In genomic region chr11:50371399-50371841, GRCm38 (mm10) we compare ENCODE assay signal across 9 mouse cellular contexts. TPM values are rescaled to one million over a fixed set of nuclear protein-coding genes. Genes with fewer than 3 reads are reported as not detected.
DNase-seq lines count a peak whose midpoint lies in the region; ATAC-seq and TF ChIP-seq lines count a peak whose summit lies in the region.
"Had no signal": no experiment of that assay in that cellular context is flagged by ENCODE, and none has a peak within 500 bp of the region (broad histone marks: within the 10 kb centered on the region; RNA-seq: fewer than 3 reads in every experiment).

No protein-coding gene starts in this region.

- TF ChIP-seq EP300 in CH12.LX (IDR thresholded peaks at IDR 0.05; ENCODE audit: low read length) = no peak
- no peak for TF ChIP-seq EP300 in lung, postnatal 0 days (IDR thresholded peaks at IDR 0.05)

- no peaks in the 10 kb centered on the region for H3K79me2 ChIP-seq in CH12.LX (replicated peaks; ENCODE audit: control insufficient read depth, extremely low read depth, insufficient read depth, poor library complexity, severe bottlenecking)

- H3K4me1 ChIP-seq in CH12.LX (ENCODE audit: control insufficient read depth in 1 of 2, insufficient read depth in 2 of 2) = peaks cover 9 to 23% of the 10 kb centered on the region in 2 experiments
- H3K4me1 ChIP-seq in embryonic facial prominence, embryonic 11.5 days (ENCODE audit: control insufficient read depth, insufficient read depth, low read length) = no peaks in the 10 kb centered on the region; the same call in 1 of the 2 replicates
- peaks cover 6 to 7% of the 10 kb centered on the region in 2 experiments for H3K4me1 ChIP-seq in heart, embryonic 14.5 days (ENCODE audit: control insufficient read depth in 2 of 2, insufficient read depth in 2 of 2, low read length in 2 of 2)
- no peaks in the 10 kb centered on the region for H3K4me1 ChIP-seq in lung, postnatal 0 days (ENCODE audit: insufficient read depth, low read depth, low read length)

- 2% methylated on average over 18 of the region's 18 CpGs for WGBS in embryonic facial prominence, embryonic 11.5 days
- WGBS in heart, embryonic 14.5 days = 2% methylated on average over 18 of the region's 18 CpGs
- 2% methylated on average over 18 of the region's 18 CpGs for WGBS in lung, postnatal 0 days

- peak overlapping the region in 2 of 3 experiments; percentile 5 to 15 for H3K4me3 ChIP-seq in CH12.LX (replicated peaks in 1 of 3; ENCODE audit: low read depth in 2 of 3, low read length in 2 of 3, poor library complexity in 1 of 3)
- H3K4me3 ChIP-seq in embryonic facial prominence, embryonic 11.5 days (ENCODE audit: low read depth, low read length) = peak overlapping the region; percentile 25
- peak overlapping the region; percentile 44 to 70 for H3K4me3 ChIP-seq in heart, embryonic 14.5 days (ENCODE audit: control insufficient read depth in 1 of 2, insufficient read depth in 1 of 2, low read depth in 1 of 2, low read length in 2 of 2)
- peak overlapping the region; percentile 16; the same call in 1 of the 2 replicates for H3K4me3 ChIP-seq in lung, postnatal 0 days (ENCODE audit: low read depth, low read length)

- TF ChIP-seq POLR2A in CH12.LX (IDR thresholded peaks at IDR 0.05; ENCODE audit: low read depth, low read length) = no peak; the same call in 1 of the 2 replicates

- TF ChIP-seq RAD21 in CH12.LX (IDR thresholded peaks at IDR 0.05; ENCODE audit: low read depth, low read length) = no peak

- TF ChIP-seq CTCF in CH12.LX (conservative IDR thresholded peaks at IDR 0.05 in 1 of 2, IDR thresholded peaks at IDR 0.05 in 1 of 2; ENCODE audit: low read depth in 2 of 2, low read length in 2 of 2) = peak in 1 of 2 experiments; percentile 74; a peak in 2 of 4 replicates
- peak; percentile 67 for TF ChIP-seq CTCF in lung, postnatal 0 days (IDR thresholded peaks at IDR 0.05)

- dilution Hi-C loops in CH12.LX (cut with MboI; ENCODE audit: extremely low pct_ligation_motif_present, extremely low pct_unique_long_range_greater_than_20kb, low sequenced_read_pairs) = no loop called here

- DNase-seq in CH12.LX (ENCODE audit: extremely low read depth) = peak; percentile 44
- DNase-seq in adrenal gland, postnatal 25 days = peak; percentile 68
- DNase-seq in embryonic facial prominence, embryonic 11.5 days (ENCODE audit: low spot score) = peak; percentile 80
- DNase-seq in kidney, postnatal 10 days = peak; percentile 80
- peak; percentile 82 for DNase-seq in lung, postnatal 0 days (ENCODE audit: low spot score)
- peak; percentile 28 for DNase-seq in ovary, postnatal 10 days (ENCODE audit: low spot score)
- DNase-seq in thymus, postnatal 25 days = peak; percentile 69

- H3K9ac ChIP-seq in CH12.LX (ENCODE audit: insufficient read depth, low read depth) = peak overlapping the region; percentile 3
- peak overlapping the region; percentile 51 for H3K9ac ChIP-seq in embryonic facial prominence, embryonic 11.5 days (replicated peaks; ENCODE audit: low read length)
- H3K9ac ChIP-seq in heart, embryonic 14.5 days (ENCODE audit: low read length) = peak overlapping the region; percentile 79
- peak overlapping the region; percentile 29; the same call in 1 of the 2 replicates for H3K9ac ChIP-seq in lung, postnatal 0 days (replicated peaks; ENCODE audit: low read depth)

- peak; percentile 25; the same call in 1 of the 2 replicates for ATAC-seq in embryonic facial prominence, embryonic 11.5 days (replicated peaks; ENCODE audit: insufficient number of reproducible peaks, low FRiP score, low TSS enrichment, low read depth)
- no peak for ATAC-seq in heart, embryonic 14.5 days (ENCODE audit: insufficient number of reproducible peaks, insufficient read depth, low FRiP score, low read depth)
- ATAC-seq in lung, postnatal 0 days = peak; percentile 65

- in situ Hi-C loops in CH12.LX (cut with MboI; ENCODE audit: low pct_ligation_motif_present, low pct_unique_long_range_greater_than_20kb, low sequenced_read_pairs) = no loop called here

- H3K4me2 ChIP-seq in CH12.LX (ENCODE audit: insufficient read depth, low read depth, poor library complexity, severe bottlenecking) = peak overlapping the region; percentile 1; the same call in 1 of the 2 replicates
- H3K4me2 ChIP-seq in embryonic facial prominence, embryonic 11.5 days (ENCODE audit: low read depth, low read length) = peak overlapping the region; percentile 29
- H3K4me2 ChIP-seq in heart, embryonic 14.5 days (ENCODE audit: low read length) = peak overlapping the region; percentile 76
- peak overlapping the region; percentile 67 for H3K4me2 ChIP-seq in lung, postnatal 0 days (replicated peaks; ENCODE audit: low read depth, low read length)

- no peak overlapping the region for H3K27ac ChIP-seq in CH12.LX (ENCODE audit: insufficient read depth, low read depth)
- H3K27ac ChIP-seq in embryonic facial prominence, embryonic 11.5 days (replicated peaks; ENCODE audit: low read depth, low read length) = no peak overlapping the region
- H3K27ac ChIP-seq in heart, embryonic 14.5 days (replicated peaks in 1 of 2; ENCODE audit: control insufficient read depth in 1 of 2, insufficient read depth in 1 of 2, low read depth in 2 of 2, low read length in 2 of 2) = peak overlapping the region in 1 of 2 experiments; percentile 78; a peak in 3 of 4 replicates
- no peak overlapping the region for H3K27ac ChIP-seq in lung, postnatal 0 days (ENCODE audit: low read length)

- peaks cover 11% of the 10 kb centered on the region for H3K27me3 ChIP-seq in CH12.LX (replicated peaks)
- H3K27me3 ChIP-seq in embryonic facial prominence, embryonic 11.5 days (ENCODE audit: control insufficient read depth, insufficient read depth, low read length) = no peaks in the 10 kb centered on the region
- no peaks in the 10 kb centered on the region for H3K27me3 ChIP-seq in heart, embryonic 14.5 days (ENCODE audit: control insufficient read depth, insufficient read depth, low read length)
- no peaks in the 10 kb centered on the region for H3K27me3 ChIP-seq in lung, postnatal 0 days (replicated peaks; ENCODE audit: insufficient read depth, low read length)

- no peaks in the 10 kb centered on the region for H3K9me3 ChIP-seq in CH12.LX (replicated peaks; ENCODE audit: low read length)
- no peaks in the 10 kb centered on the region for H3K9me3 ChIP-seq in embryonic facial prominence, embryonic 11.5 days (replicated peaks; ENCODE audit: control insufficient read depth, low read length)
- H3K9me3 ChIP-seq in heart, embryonic 14.5 days (ENCODE audit: control insufficient read depth, low read length) = no peaks in the 10 kb centered on the region
- H3K9me3 ChIP-seq in lung, postnatal 0 days (ENCODE audit: low read length) = no peaks in the 10 kb centered on the region

- no peaks in the 10 kb centered on the region for H3K36me3 ChIP-seq in CH12.LX (replicated peaks in 1 of 2; ENCODE audit: control insufficient read depth in 1 of 2, insufficient read depth in 1 of 2, low read length in 1 of 2)
- no peaks in the 10 kb centered on the region for H3K36me3 ChIP-seq in embryonic facial prominence, embryonic 11.5 days (replicated peaks; ENCODE audit: control insufficient read depth, insufficient read depth, low read depth, low read length)
- no peaks in the 10 kb centered on the region for H3K36me3 ChIP-seq in heart, embryonic 14.5 days (ENCODE audit: control insufficient read depth, insufficient read depth, low read length)
- H3K36me3 ChIP-seq in lung, postnatal 0 days (ENCODE audit: insufficient read depth, low read length) = no peaks in the 10 kb centered on the region

TF ChIP-seq in CH12.LX, 34 proteins besides CTCF, POLR2A, EP300 and RAD21 (continues in another document):
- TF ChIP-seq MAFK (IDR thresholded peaks at IDR 0.05; ENCODE audit: insufficient replicate concordance, low read length) (no peak), ZMIZ1 (IDR thresholded peaks at IDR 0.05; ENCODE audit: low read depth, low read length) (no peak), PAX5 (IDR thresholded peaks at IDR 0.05; ENCODE audit: low read length) (no peak), TCF12 (IDR thresholded peaks at IDR 0.05; ENCODE audit: low read depth, low read length) (no peak), GABPA (IDR thresholded peaks at IDR 0.05; ENCODE audit: insufficient replicate concordance, low read depth, low read length) (no peak), MEF2A (IDR thresholded peaks at IDR 0.05; ENCODE audit: borderline replicate concordance, low read depth, low read length) (no peak)

RNA-seq across cellular contexts. Expression of gene Hnrnph1, which starts 5.4 kb away (rescaled TPM):
- total RNA-seq in CH12.LX (2012; rRNA removed) (239 and 320 TPM in 2 replicates), CH12.LX (2014; rRNA removed) (428 and 524 TPM in 2 replicates)
- polyA plus RNA-seq in CH12.LX (2012; ENCODE audit: insufficient read length, low read depth) = 829 and 841 TPM in 2 replicates
- total RNA-seq in adrenal gland, postnatal 25 days (2021) = 310 and 324 TPM in 2 replicates
- polyA plus RNA-seq in embryonic facial prominence, embryonic 11.5 days (2014; fragmentation: Nextera tagmentation; extraction: Ambion mirVana) = 823 and 855 TPM in 2 replicates
- polyA plus RNA-seq in heart, embryonic 14.5 days (2014; fragmentation: Nextera tagmentation; extraction: Ambion mirVana) = 226 and 241 TPM in 2 replicates
- polyA plus RNA-seq in lung, postnatal 0 days (2015; fragmentation: Nextera tagmentation; extraction: Ambion mirVana) = 154 and 172 TPM in 2 replicates

RNA-seq across cellular contexts. Expression of gene Cby3, which starts 17.2 kb away (rescaled TPM):
- total RNA-seq in CH12.LX (2012; rRNA removed) (not detected in 2 replicates), CH12.LX (2014; rRNA removed) (not detected in 2 replicates)
- not detected in 2 replicates for polyA plus RNA-seq in CH12.LX (2012; ENCODE audit: insufficient read length, low read depth)
- total RNA-seq in adrenal gland, postnatal 25 days (2021) = not detected in 2 replicates
- not detected in 2 replicates for polyA plus RNA-seq in embryonic facial prominence, embryonic 11.5 days (2014; fragmentation: Nextera tagmentation; extraction: Ambion mirVana)
- 0.31 TPM in 1 of 2 replicates, not detected in the other for polyA plus RNA-seq in heart, embryonic 14.5 days (2014; fragmentation: Nextera tagmentation; extraction: Ambion mirVana)
- 0.40 and 0.53 TPM in 2 replicates for polyA plus RNA-seq in lung, postnatal 0 days (2015; fragmentation: Nextera tagmentation; extraction: Ambion mirVana)
- total RNA-seq: layer of hippocampus, adult 18-20 months had no signal

RNA-seq across cellular contexts. Expression of gene Canx, which starts 45.9 kb away (rescaled TPM):
- total RNA-seq in CH12.LX (2012; rRNA removed) (575 and 628 TPM in 2 replicates), CH12.LX (2014; rRNA removed) (627 and 662 TPM in 2 replicates)
- 607 and 650 TPM in 2 replicates for polyA plus RNA-seq in CH12.LX (2012; ENCODE audit: insufficient read length, low read depth)
- 362 and 433 TPM in 2 replicates for total RNA-seq in adrenal gland, postnatal 25 days (2021)
- 247 and 265 TPM in 2 replicates for polyA plus RNA-seq in embryonic facial prominence, embryonic 11.5 days (2014; fragmentation: Nextera tagmentation; extraction: Ambion mirVana)
- 197 and 211 TPM in 2 replicates for polyA plus RNA-seq in heart, embryonic 14.5 days (2014; fragmentation: Nextera tagmentation; extraction: Ambion mirVana)
- 168 and 186 TPM in 2 replicates for polyA plus RNA-seq in lung, postnatal 0 days (2015; fragmentation: Nextera tagmentation; extraction: Ambion mirVana)

RNA-seq across cellular contexts. Expression of gene Rufy1, which starts 59.5 kb away (rescaled TPM):
- 11.0 and 15.8 TPM in 2 replicates for total RNA-seq in CH12.LX (2012; rRNA removed)
- 17.8 and 18.0 TPM in 2 replicates for total RNA-seq in CH12.LX (2014; rRNA removed)
- 21.3 and 24.5 TPM in 2 replicates for polyA plus RNA-seq in CH12.LX (2012; ENCODE audit: insufficient read length, low read depth)
- 37.8 and 41.8 TPM in 2 replicates for total RNA-seq in adrenal gland, postnatal 25 days (2021)
- 22.9 and 24.4 TPM in 2 replicates for polyA plus RNA-seq in embryonic facial prominence, embryonic 11.5 days (2014; fragmentation: Nextera tagmentation; extraction: Ambion mirVana)
- polyA plus RNA-seq in heart, embryonic 14.5 days (2014; fragmentation: Nextera tagmentation; extraction: Ambion mirVana) = 27.1 and 28.6 TPM in 2 replicates
- 19.8 and 23.8 TPM in 2 replicates for polyA plus RNA-seq in lung, postnatal 0 days (2015; fragmentation: Nextera tagmentation; extraction: Ambion mirVana)

Comparison
In these comparisons a context has a peak if more than half of its experiments do, and no peak if none do; other contexts are left out.
1. DNase-seq: peak in every context shown above with its lines; median percentile 82 in lung, postnatal 0 days; 80 in embryonic facial prominence, embryonic 11.5 days; 80 in kidney, postnatal 10 days; 69 in thymus, postnatal 25 days; 68 in adrenal gland, postnatal 25 days; 44 in CH12.LX; 28 in ovary, postnatal 10 days.
2. H3K4me2 ChIP-seq: peak in every context shown above with its lines; median percentile 76 in heart, embryonic 14.5 days; 67 in lung, postnatal 0 days; 29 in embryonic facial prominence, embryonic 11.5 days; 1 in CH12.LX.
3. H3K9ac ChIP-seq: peak in every context shown above with its lines; median percentile 79 in heart, embryonic 14.5 days; 51 in embryonic facial prominence, embryonic 11.5 days; 29 in lung, postnatal 0 days; 3 in CH12.LX.